Mouse (Mus musculus) thymus, postnatal 10 days (tissue): Measurements from ENCODE around the gene Olfr308.
"Not testable (repeated sequence)": the region's sequence is repeated elsewhere in the genome, so short reads cannot be mapped to it uniquely, and the experiment has no call there.

ENCODE experiments used
- DNase-seq, 2 experiments: peaks; one replicate each; pipeline ENCODE4 v3.0.0; 2021; ENCODE audit warnings: low spot score in 2 of 2

Gene Olfr308

GRCm38 (mm10) chr7:86325530-86325929, at the start of gene Olfr308:
TSS of gene Olfr308 (minus strand) at chr7:86325630.
- no peak for DNase-seq

- DNase-seq: no peak
Measured at GRCm38 (mm10) chr7:86366828-86367227, 41.4 kb upstream of the Olfr308 start, which contains the start of gene Olfr305. TSS of gene Olfr305 (minus strand) at chr7:86366928.

GRCm38 (mm10) chr7:86346296-86346695, 20.9 kb upstream of the Olfr308 start:
- not testable (repeated sequence) for DNase-seq

DNA sequence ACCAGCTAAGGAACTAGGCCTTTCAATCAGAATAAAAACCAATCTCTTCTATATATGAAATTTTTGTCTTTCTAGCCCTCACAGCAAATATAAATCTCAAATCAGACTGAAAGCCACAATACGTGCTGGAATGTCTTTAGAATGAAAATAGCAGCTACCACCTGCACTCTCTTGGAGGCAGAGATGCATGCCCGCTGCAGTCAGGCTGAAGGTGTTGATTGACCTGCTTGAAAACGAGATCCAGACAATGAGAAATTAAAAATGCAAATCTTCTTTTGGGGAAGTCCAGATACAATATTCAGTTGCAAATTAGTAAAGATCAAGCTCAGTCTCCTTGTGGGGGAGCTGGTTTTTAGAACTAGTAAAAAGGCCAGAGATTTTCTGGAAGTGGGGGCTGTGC, 18.8 kb upstream of the Olfr308 start:
- no peak for DNase-seq

DNA sequence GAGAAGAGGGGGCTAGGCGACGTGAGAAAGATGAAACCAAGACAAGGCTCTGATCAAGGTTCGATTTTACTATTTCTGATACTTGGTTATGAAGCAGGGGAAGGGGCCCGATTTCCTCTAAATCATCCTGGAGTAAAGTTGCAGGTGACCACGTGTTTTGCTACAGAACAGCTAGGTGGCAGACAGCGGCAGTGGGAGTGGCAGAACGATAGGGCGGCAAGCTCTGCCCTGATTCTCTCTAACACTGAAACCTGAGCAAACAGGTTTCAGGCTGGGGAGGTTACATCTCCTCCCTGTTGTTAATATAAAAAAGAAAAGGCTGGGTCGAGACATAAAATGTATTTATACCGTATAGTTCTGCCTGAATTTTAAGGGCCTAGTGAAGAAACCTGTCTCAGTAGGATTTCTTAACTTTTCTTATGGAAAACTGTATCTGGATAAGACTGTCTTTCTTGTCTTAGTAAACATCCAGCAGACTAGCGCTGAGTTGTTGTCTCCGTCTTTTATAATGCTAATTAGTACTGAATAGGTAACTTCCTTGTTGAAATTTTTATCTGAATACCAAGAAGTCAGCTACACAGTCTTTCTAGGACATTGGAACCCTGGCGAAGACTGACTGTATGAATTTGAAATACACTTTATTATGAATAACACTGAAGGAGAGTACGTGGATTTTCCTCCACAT, 17.6 kb upstream of the Olfr308 start:
- no peak for DNase-seq

- DNase-seq: no peak
Measured at GRCm38 (mm10) chr7:86337486-86337885, 12.1 kb upstream of the Olfr308 start, which contains the start of gene Olfr307. TSS of gene Olfr307 (minus strand) at chr7:86337586.

DNA sequence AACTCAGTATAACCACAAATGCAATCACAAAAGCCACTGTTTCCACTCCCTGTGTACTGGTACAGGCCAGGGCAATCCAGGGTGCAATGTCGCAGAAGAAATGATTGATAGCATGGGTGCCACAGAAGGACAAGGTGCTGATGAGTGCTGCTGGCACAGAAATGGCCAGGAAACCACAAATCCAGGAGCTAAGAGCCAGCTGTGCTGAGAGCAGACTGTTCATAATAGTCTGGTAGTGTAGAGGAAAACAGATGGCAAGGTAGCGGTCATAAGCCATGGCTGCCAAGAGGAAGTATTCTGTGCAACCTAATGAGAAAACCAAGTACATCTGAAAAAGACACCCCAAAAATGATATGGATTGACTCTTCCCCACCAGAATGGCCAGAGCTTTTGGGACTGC, 4.1 kb downstream of the Olfr308 start:
- DNase-seq: no peak

DNA sequence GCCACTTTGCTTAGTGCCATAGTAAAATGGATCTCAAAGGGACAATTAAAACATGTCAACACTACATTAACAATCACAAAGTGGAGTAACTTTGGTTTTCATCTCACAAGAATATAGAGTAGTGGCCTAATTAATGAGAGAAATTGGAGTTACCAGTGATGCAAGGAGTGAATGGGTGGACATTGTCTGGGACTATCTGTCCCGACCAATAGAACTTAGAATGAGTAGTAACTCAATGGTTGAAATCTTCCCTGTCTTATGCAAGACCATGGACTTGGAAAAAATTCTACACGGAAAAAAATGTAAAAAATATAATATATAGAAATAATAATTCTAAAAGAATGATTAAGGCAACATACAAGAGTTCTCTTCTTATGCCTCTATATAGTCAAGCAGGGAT, 11.8 kb downstream of the Olfr308 start, which contains the start of gene Olfr309:
TSS of gene Olfr309 (minus strand) at position 101 of the 400 bp plus-strand sequence.
- no peak for DNase-seq

GRCm38 (mm10) chr7:86277072-86277471, 48.4 kb downstream of the Olfr308 start, which contains the start of gene Olfr310:
TSS of gene Olfr310 (minus strand) at chr7:86277172.
- no peak for DNase-seq
